Mouse (Mus musculus) stomach, embryonic 14.5 days (tissue): ENCODE data around the gene Usp12. TPM values are rescaled to one million over a fixed set of nuclear protein-coding genes. Genes with fewer than 3 reads are reported as not detected.

Source experiments
- ATAC-seq: fragments of 200-750 bp; cut with Nextera tagmentation; 2 replicates; pipeline ENCODE4 v1.8.0; 2017; ENCODE audit warnings: low read depth, moderate TSS enrichment; ENCODE audit not compliant: insufficient number of reproducible peaks, insufficient read depth, low FRiP score
- H3K27ac ChIP-seq: fragments of 300-500 bp; sonication (generic); 2 replicates; pipeline ENCODE4 v1.5.1; 2014; ENCODE audit warnings: mild to moderate bottlenecking, low read length, moderate library complexity, mixed read lengths
- H3K27me3 ChIP-seq: fragments of 300-500 bp; sonication (generic); 2 replicates; pipeline ENCODE4 v1.6.1; 2014; ENCODE audit warnings: low read length, control low read depth, mixed read lengths; ENCODE audit not compliant: control insufficient read depth, insufficient read depth
- H3K36me3 ChIP-seq: fragments of 300-500 bp; sonication (generic); 2 replicates; pipeline ENCODE4 v1.6.1; 2014; ENCODE audit warnings: mild to moderate bottlenecking, control low read depth, low read length, moderate library complexity, mixed read lengths; ENCODE audit not compliant: control insufficient read depth, insufficient read depth
- H3K4me1 ChIP-seq: fragments of 300-500 bp; sonication (generic); 2 replicates; pipeline ENCODE4 v1.6.1; 2014; ENCODE audit warnings: low read length, control low read depth, mixed read lengths; ENCODE audit not compliant: control insufficient read depth, insufficient read depth
- H3K4me2 ChIP-seq: fragments of 300-500 bp; sonication (generic); replicated peaks from 2 replicates; pipeline ENCODE4 v1.6.1; 2014; ENCODE audit warnings: low read depth, low read length, control low read depth
- H3K4me3 ChIP-seq: fragments of 300-500 bp; sonication (generic); 2 replicates; pipeline ENCODE4 v1.5.1; 2014; ENCODE audit warnings: low read depth, low read length, control low read depth
- H3K9ac ChIP-seq: fragments of 300-500 bp; sonication (generic); replicated peaks from 2 replicates; pipeline ENCODE4 v1.6.1; 2014; ENCODE audit warnings: low read depth, mild to moderate bottlenecking, control low read depth, low read length, moderate library complexity, mixed read lengths
- H3K9me3 ChIP-seq: fragments of 300-500 bp; sonication (generic); 2 replicates; pipeline ENCODE4 v1.6.1; 2016; ENCODE audit warnings: low read depth, low read length, control low read depth; ENCODE audit not compliant: control insufficient read depth
- WGBS: fragments of 180-500 bp; shearing (Covaris S2); extraction: QIAGEN DNeasy Blood & Tissue Kit; methylation state at CpG from one replicate; pipeline ENCODE4 v1.1.7; 2014; 5-methylcytosine and 5-hydroxymethylcytosine counted together
- polyA plus RNA-seq: library from polyadenylated mRNA; unstranded; fragments of >200 nt; fragmentation: Nextera tagmentation; extraction: Ambion mirVana; gene quantifications from 2 replicates; pipeline ENCODE4 v1.2.1, GENCODE M21; 2014

The Usp12 gene
- polyA plus RNA-seq, 1 experiment from 2014 or later = 12.8 TPM

GRCm38 (mm10) chr5:146793630-146794083 lies 1.1 kb downstream of the Usp12 start:
- Histone ChIP-seq H3K4me2 (peak overlapping the region; percentile 74), H3K9ac (peak overlapping the region; percentile 94), H3K27me3 (no peaks in the 10 kb centered on the region), H3K4me3 (peak overlapping the region; percentile 93), H3K9me3 (no peaks in the 10 kb centered on the region), H3K4me1 (peaks cover 32% of the 10 kb centered on the region; the same call in 1 of the 2 replicates), H3K27ac (peak overlapping the region; percentile 90), H3K36me3 (no peaks in the 10 kb centered on the region)
- no peak for ATAC-seq
- 1% methylated on average over 18 of the region's 18 CpGs for whole genome bisulfite sequencing

- H3K4me1 ChIP-seq = peaks cover 38% of the 10 kb centered on the region; the same call in 1 of the 2 replicates
- H3K4me3 ChIP-seq = no peak overlapping the region
- peak overlapping the region; percentile 74; the same call in 1 of the 2 replicates for H3K4me2 ChIP-seq
- H3K27ac ChIP-seq = no peak overlapping the region
- ATAC-seq = no peak
- no peaks in the 10 kb centered on the region for H3K9me3 ChIP-seq
- no peaks in the 10 kb centered on the region for H3K36me3 ChIP-seq
- no peak overlapping the region for H3K9ac ChIP-seq
- WGBS = 70% methylated on average over 7 of the region's 7 CpGs
- no peaks in the 10 kb centered on the region for H3K27me3 ChIP-seq
Observed at GRCm38 (mm10) chr5:146792140-146792791, 2.5 kb downstream of the Usp12 start.

GRCm38 (mm10) chr5:146790944-146791343 lies 3.9 kb downstream of the Usp12 start:
- Histone ChIP-seq H3K36me3 (no peaks in the 10 kb centered on the region), H3K27me3 (no peaks in the 10 kb centered on the region), H3K9ac (no peak overlapping the region), H3K9me3 (no peaks in the 10 kb centered on the region), H3K4me2 (no peak overlapping the region), H3K27ac (no peak overlapping the region), H3K4me1 (peaks cover 38% of the 10 kb centered on the region; the same call in 1 of the 2 replicates), H3K4me3 (no peak overlapping the region)
- no peak for ATAC-seq
- WGBS = 69% methylated on average over 8 of the region's 8 CpGs

GRCm38 (mm10) chr5:146789413-146789812 lies 5.4 kb downstream of the Usp12 start:
- Histone ChIP-seq H3K27me3 (no peaks in the 10 kb centered on the region), H3K27ac (no peak overlapping the region), H3K9ac (no peak overlapping the region), H3K4me1 (peaks cover 42% of the 10 kb centered on the region; the same call in 1 of the 2 replicates), H3K4me3 (no peak overlapping the region), H3K4me2 (no peak overlapping the region), H3K36me3 (no peaks in the 10 kb centered on the region), H3K9me3 (no peaks in the 10 kb centered on the region)
- 73% methylated on average over 9 of the region's 9 CpGs for WGBS
- no peak for ATAC-seq

DNA sequence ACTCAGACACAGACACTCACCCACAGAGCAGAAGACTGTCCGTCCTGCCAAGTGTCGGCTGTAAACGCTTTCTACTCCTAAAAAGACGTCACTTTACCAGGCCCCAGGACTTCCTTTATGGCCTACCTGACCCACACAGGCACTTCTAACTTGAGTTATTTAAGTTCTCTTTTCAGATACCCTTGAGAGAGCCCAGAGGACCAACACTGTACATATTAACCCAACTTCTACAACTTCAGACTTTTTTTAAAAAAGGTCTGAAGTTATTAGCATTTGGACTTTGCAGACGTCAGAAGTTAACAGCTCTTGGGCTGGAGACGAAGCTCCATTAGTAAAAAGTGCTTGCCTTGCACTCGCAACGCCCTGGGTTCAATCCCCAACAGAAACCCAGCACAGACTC lies 8.7 kb downstream of the Usp12 start:
- Histone ChIP-seq H3K36me3 (no peaks in the 10 kb centered on the region; the same call in 1 of the 2 replicates), H3K4me3 (no peak overlapping the region)
- 76% methylated on average over 8 of the region's 8 CpGs for WGBS

DNA sequence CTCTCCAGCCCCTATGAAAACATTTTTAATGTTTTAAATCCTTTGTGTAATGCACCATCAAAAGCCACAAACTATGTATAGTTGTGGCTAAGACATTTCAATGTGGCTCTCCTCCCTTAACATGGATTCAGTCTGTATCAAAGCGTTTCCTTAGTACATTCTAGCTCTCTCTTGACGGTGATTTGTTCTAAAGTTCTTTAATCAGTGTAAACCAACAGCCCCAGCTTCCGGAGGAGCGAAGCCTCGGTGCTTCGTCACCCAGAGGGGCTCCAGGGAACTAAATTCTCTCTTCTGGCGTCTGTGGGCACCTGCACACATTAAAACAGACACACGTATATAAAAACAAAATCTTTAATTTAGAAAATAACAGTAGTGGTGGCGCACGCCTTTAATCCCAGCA lies 10.9 kb downstream of the Usp12 start:
- Histone ChIP-seq H3K27ac (no peak overlapping the region), H3K9ac (no peak overlapping the region), H3K4me3 (no peak overlapping the region), H3K36me3 (no peaks in the 10 kb centered on the region; the same call in 1 of the 2 replicates), H3K9me3 (no peaks in the 10 kb centered on the region), H3K4me2 (no peak overlapping the region), H3K27me3 (no peaks in the 10 kb centered on the region), H3K4me1 (peaks cover 21% of the 10 kb centered on the region; the same call in 1 of the 2 replicates)
- ATAC-seq = no peak
- 85% methylated on average over 10 of the region's 10 CpGs for WGBS

More for the DNA sequence above, 8.7 kb downstream of the Usp12 start:
- no peaks in the 10 kb centered on the region for H3K27me3 ChIP-seq
- H3K27ac ChIP-seq = no peak overlapping the region
- H3K4me2 ChIP-seq = no peak overlapping the region
- no peaks in the 10 kb centered on the region for H3K9me3 ChIP-seq
- no peak overlapping the region for H3K9ac ChIP-seq
- peaks cover 29% of the 10 kb centered on the region; the same call in 1 of the 2 replicates for H3K4me1 ChIP-seq
- ATAC-seq = no peak

DNA sequence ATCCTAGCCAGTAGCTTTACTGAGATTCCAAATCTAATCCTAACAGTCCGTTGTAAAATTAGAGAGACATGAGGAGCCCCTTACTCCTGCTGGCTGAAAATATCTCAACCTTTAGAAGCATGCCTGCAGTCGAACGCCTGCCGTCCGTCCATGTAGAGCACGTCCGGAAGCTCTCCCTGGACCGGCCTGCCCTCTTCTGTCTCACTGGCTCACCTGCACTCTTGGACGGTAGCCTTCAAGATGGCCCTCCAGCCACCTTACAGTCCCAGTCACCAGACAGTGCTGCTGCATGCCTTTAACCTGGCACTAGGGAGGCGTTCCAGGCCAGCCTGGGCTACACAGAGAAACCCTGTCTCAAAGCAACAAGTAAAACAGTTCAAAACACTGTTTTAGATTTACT lies 11.5 kb downstream of the Usp12 start:
- WGBS = 86% methylated on average over 10 of the region's 10 CpGs
- Histone ChIP-seq H3K4me3 (no peak overlapping the region), H3K27ac (no peak overlapping the region), H3K36me3 (no peaks in the 10 kb centered on the region; the same call in 1 of the 2 replicates), H3K4me2 (no peak overlapping the region), H3K27me3 (no peaks in the 10 kb centered on the region), H3K9me3 (no peaks in the 10 kb centered on the region), H3K9ac (no peak overlapping the region), H3K4me1 (peaks cover 15% of the 10 kb centered on the region; the same call in 1 of the 2 replicates)
- no peak for ATAC-seq

GRCm38 (mm10) chr5:146781663-146782062 lies 13.1 kb downstream of the Usp12 start:
- no peak overlapping the region for H3K27ac ChIP-seq
- H3K4me3 ChIP-seq = no peak overlapping the region
- H3K9me3 ChIP-seq = no peaks in the 10 kb centered on the region
- H3K27me3 ChIP-seq = no peaks in the 10 kb centered on the region
- 74% methylated on average over 9 of the region's 9 CpGs for WGBS
- no peaks in the 10 kb centered on the region; the same call in 1 of the 2 replicates for H3K36me3 ChIP-seq
- peaks cover 13% of the 10 kb centered on the region; the same call in 1 of the 2 replicates for H3K4me1 ChIP-seq
- no peak for ATAC-seq
- H3K9ac ChIP-seq = no peak overlapping the region
- H3K4me2 ChIP-seq = no peak overlapping the region
